Mouse (Mus musculus) thymus, postnatal 14 days (tissue): ENCODE data around the gene Fam173b.

ENCODE experiments used
- DNase-seq: peaks from one replicate; pipeline ENCODE4 v3.0.0; 2021

Gene Fam173b

GRCm38 (mm10) chr15:31636091-31636595 lies 34.5 kb downstream of the Fam173b start:
- no peak for DNase-seq

GRCm38 (mm10) chr15:31647225-31647624 lies 45.6 kb downstream of the Fam173b start:
- DNase-seq: no peak

DNA sequence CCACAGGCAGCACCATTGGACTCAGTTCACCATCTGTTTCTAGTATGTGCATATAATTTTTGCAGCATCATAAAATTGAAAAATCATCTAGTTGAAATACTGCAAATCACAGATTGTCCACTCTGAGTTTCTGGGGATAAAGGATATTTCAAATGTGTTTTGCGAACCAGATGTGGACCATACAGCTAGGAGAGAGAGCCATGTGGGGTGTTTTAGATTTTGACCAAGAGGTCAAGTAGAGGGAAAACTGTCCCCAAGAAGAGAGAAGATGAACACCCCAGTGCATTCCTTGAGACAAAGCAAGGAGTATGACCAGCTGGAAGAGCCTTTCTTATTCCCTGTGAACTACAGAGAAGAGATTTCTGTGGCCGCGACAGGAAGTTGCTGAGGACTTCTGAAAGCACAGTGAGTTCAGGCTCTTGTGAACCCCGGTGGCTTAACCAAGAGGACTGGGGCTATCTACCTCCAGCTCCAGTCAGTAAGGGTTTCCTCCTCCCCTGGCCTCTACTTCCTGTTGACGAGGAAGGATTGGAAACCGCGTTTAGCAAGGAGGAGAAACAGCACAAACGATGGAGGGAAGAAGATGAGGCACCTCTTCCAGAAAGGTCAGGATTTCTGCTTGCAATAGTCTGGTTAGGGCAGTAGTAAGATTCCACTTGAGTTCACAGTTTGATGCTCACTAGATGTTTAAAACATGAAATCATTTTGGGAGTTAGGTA lies 46.4 kb downstream of the Fam173b start:
- no peak for DNase-seq

DNA sequence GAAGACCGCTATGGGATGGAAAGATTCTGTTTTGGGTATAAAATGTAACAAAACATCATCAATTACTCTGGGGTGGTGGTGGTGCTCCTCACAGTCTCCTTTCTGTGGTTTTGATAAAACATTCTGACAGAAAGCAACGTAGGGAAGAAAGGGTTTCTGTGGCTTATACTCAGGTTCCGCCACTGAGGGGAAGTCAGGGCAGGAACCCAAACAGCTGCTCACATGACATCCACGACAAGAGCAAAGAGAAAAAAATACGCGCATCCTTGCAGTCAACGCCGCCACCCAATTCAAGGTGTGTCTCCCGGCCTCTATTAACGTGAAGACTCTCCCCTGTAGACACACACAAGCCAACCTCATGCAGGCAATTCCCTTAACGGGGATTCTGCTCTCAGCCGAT lies 48.0 kb downstream of the Fam173b start:
- no peak for DNase-seq

- DNase-seq: no peak
These were observed 49.2 kb downstream of the Fam173b start for GRCm38 (mm10) chr15:31650821-31651220.

DNA sequence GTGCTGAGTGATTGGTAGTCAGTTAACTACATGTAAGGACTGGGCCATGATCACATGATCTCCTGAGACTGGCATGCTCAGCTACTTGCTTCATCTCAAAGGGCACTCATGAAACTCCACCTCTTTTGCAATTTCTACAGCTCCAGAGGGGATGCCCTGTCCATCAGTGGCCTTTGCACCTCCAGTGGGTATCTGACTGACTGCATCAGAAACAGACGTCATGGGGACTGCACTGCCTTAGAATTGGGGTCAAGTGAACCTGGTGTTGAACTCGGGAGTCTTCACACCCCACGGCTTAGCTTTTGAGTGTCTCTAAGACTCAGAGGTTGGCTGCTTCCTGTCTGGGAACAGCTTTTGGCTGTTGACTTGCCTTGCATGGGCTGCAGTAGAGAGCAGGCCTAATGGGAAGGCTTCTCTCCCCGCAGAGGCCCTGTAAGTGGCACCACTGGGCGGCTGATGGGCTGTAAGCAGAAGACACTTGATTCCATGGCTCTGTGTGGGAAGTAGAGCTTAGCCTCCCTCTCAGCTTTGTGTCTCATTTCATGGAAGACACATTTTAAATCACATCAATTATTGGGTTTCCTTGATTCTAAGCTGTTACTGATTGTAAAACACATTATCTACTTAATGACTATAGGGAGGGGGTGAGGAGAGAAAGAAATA lies 58.6 kb downstream of the Fam173b start:
- no peak for DNase-seq

GRCm38 (mm10) chr15:31660844-31661243 lies 59.2 kb downstream of the Fam173b start:
- DNase-seq: no peak

GRCm38 (mm10) chr15:31661802-31662201 lies 60.1 kb downstream of the Fam173b start:
- DNase-seq: no peak

DNA sequence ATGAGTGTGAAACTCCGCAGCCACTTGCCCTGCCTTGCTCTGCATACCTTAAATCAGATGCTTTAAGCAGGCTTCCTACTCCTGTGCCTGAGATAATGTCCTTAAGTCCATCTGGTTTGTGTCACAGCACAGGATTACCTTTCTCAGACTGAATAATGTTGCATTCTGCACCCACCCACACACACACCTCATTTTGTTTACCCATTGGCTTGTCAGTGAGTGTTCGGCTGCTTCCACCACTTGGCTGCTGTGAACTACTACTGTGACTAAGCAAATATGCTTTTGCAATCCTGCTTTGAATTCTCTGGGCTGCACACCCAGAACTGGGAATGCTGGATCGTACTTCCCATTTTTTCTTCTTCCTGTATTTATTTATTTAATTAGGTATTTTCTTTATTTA lies 61.4 kb downstream of the Fam173b start:
- DNase-seq: no peak
